Mouse (Mus musculus) urinary bladder, postnatal 25 days (tissue): ENCODE measurements around the gene Ano7.
A peak's percentile ranks its signal among the peaks of the same experiment; 100 is the strongest.

Experiments
- DNase-seq: peaks from one replicate; pipeline ENCODE4 v3.0.0; 2022; ENCODE audit warnings: low spot score

Gene Ano7

GRCm38 (mm10) chr1:93373665-93374064 is at the start of gene Ano7:
TSS of gene Ano7 (plus strand) at chr1:93373930.
- no peak for DNase-seq

- no peak for DNase-seq
These were observed 49.8 kb upstream of the Ano7 start for GRCm38 (mm10) chr1:93323973-93324372.

GRCm38 (mm10) chr1:93326446-93326845 is 47.3 kb upstream of the Ano7 start:
- no peak for DNase-seq

GRCm38 (mm10) chr1:93334621-93335020 is 39.1 kb upstream of the Ano7 start:
- no peak for DNase-seq

- DNase-seq: peak; percentile 87
These were observed 30.9 kb upstream of the Ano7 start, which contains the start of the genes Ppp1r7 and Pask for GRCm38 (mm10) chr1:93342648-93343503. TSS of gene Ppp1r7 (plus strand) at chr1:93342854. TSS of gene Pask (minus strand) at chr1:93343482.

- peak; percentile 84 for DNase-seq
These were observed 30.2 kb upstream of the Ano7 start for GRCm38 (mm10) chr1:93343504-93344047.

GRCm38 (mm10) chr1:93347176-93347575 is 26.6 kb upstream of the Ano7 start:
- no peak for DNase-seq

GRCm38 (mm10) chr1:93349701-93350100 is 24.0 kb upstream of the Ano7 start:
- no peak for DNase-seq

- no peak for DNase-seq
These were observed 21.0 kb upstream of the Ano7 start for GRCm38 (mm10) chr1:93352724-93353123.

GRCm38 (mm10) chr1:93362661-93363060 is 11.1 kb upstream of the Ano7 start:
- no peak for DNase-seq

GRCm38 (mm10) chr1:93365641-93366040 is 8.1 kb upstream of the Ano7 start:
- DNase-seq: no peak

- no peak for DNase-seq
These were observed 3.6 kb downstream of the Ano7 start for GRCm38 (mm10) chr1:93377307-93377706.

- DNase-seq: no peak
These were observed 5.4 kb downstream of the Ano7 start for GRCm38 (mm10) chr1:93379117-93379516.

GRCm38 (mm10) chr1:93387198-93387597 is 13.5 kb downstream of the Ano7 start:
- no peak for DNase-seq

- no peak for DNase-seq
These were observed 15.2 kb downstream of the Ano7 start for GRCm38 (mm10) chr1:93388906-93389305.

- no peak for DNase-seq
These were observed 27.7 kb downstream of the Ano7 start for GRCm38 (mm10) chr1:93401191-93402052.

- no peak for DNase-seq
These were observed 29.7 kb downstream of the Ano7 start for GRCm38 (mm10) chr1:93403403-93403802.

- DNase-seq: no peak
These were observed 58.4 kb downstream of the Ano7 start for GRCm38 (mm10) chr1:93432087-93432486.

GRCm38 (mm10) chr1:93439321-93439720 is 65.6 kb downstream of the Ano7 start:
- DNase-seq: no peak

- peak; percentile 74 for DNase-seq
These were observed 70.8 kb downstream of the Ano7 start for GRCm38 (mm10) chr1:93444405-93445110.

GRCm38 (mm10) chr1:93445111-93445821 is 71.5 kb downstream of the Ano7 start:
- DNase-seq: peak; percentile 86
